Mouse (Mus musculus) heart, adult 8-10 months (tissue): ENCODE data around the gene Agt. TPM values are rescaled to one million over a fixed set of nuclear protein-coding genes. Genes with fewer than 3 reads are reported as not detected.
A peak's percentile ranks its signal among the peaks of the same experiment; 100 is the strongest.

Experiments
- DNase-seq: peaks from one replicate; pipeline ENCODE4 v3.0.0; 2022; ENCODE audit warnings: low spot score
- total RNA-seq, 4 experiments: library from RNA; stranded (reverse); gene quantifications; 2 replicates each; pipeline ENCODE4 v1.2.4; 2022

Gene Agt
- 1 to 10 TPM; 4.7 to 6.6 (median 6.0) TPM for total RNA-seq

GRCm38 (mm10) chr8:124569593-124569992 lies at the start of gene Agt:
TSS of gene Agt (minus strand) at chr8:124569706.
- peak; percentile 74 for DNase-seq

- DNase-seq: no peak
These were observed 48.7 kb upstream of the Agt start for GRCm38 (mm10) chr8:124618252-124618651.

DNA sequence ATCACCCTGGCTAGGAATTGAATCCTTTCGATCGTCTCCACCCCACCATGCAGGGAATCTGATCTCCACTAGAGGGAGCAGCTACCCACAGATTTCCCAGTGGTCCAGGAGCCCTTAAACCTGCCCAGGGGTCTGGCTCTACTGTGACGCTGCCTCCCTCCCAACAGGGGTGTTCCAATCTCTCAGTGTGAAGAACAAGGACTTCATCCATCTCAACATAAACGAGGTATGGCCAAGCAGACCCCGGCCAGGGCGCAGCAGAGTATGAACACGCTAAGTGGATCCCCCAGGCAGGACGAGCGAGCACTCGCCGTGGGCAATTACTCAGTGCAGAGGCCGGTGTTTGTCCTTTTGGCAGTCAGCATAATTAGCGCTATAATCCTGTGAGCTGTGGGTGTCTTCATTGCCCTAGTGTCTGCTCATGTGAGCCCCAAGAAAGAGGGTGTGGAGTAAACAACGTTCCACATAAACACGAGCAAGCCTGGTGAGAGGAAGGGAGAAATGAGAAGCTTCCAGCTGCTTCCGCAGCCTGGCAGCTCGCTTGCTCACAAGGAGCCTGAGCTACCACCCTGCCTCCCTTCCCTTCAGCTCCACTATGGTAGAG lies 47.9 kb upstream of the Agt start:
- peak; percentile 81 for DNase-seq

DNA sequence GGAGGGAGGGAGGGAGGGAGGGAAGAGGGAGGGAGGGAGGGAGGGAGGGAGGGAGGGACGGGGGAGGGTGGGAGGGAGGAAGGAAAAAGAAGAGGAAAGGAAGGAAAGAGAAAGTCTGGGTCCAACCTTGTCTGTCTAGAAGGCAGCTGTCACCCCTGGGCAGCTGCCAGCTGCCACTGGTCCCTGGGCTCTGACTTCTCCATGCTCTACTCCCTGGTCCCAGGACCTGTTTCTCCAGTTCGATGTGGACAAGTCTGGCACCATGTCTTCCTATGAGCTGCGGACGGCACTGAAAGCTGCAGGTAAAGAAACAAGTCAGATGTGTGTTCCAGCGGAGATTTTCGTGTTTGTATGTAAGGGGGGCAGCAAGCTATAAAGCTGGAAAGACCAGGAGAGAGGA lies 44.8 kb upstream of the Agt start:
- DNase-seq: no peak

- no peak for DNase-seq
These were observed 39.5 kb upstream of the Agt start for GRCm38 (mm10) chr8:124608972-124609353.

DNA sequence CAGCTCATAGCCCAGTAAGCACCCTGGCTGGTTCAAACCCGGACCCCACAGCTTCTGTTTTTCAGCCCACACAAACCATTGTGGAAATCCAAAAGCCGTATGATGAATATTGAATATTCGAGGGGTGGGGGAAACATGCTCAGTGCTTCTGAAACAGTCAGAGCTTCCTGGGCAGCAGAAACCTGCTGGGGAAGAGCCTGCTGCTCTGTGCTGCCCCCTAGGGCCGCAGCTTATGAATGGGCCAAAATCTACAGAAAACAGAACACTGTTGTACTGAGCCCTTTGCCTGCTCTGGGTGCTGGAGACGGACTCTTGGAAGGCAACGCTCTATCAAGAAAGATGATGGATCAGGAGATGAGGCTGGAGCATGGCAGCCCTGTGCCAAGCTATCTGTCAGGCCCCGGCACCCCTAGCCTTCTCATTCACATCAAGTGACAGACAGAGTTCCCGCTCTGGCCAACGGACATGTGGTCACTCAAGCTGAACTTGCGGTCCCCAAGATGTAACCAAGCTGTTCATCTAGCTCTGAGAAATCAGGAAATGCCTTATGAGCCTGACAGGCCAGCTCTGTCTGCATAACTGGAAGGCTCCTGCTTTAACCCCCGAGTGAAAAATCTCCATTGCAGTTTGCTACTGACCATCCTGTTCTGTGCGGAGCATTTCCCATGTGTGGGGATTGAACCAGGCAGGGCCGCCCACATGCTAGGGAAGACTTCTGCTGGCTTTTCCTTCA lies 38.9 kb upstream of the Agt start:
- no peak for DNase-seq

- DNase-seq: no peak
These were observed 34.6 kb upstream of the Agt start for GRCm38 (mm10) chr8:124604066-124604465.

- no peak for DNase-seq
These were observed 19.9 kb upstream of the Agt start for GRCm38 (mm10) chr8:124589393-124589792.

GRCm38 (mm10) chr8:124586556-124586955 lies 17.1 kb upstream of the Agt start:
- no peak for DNase-seq

- peak; percentile 50 for DNase-seq
These were observed 16.4 kb upstream of the Agt start for GRCm38 (mm10) chr8:124585718-124586425.

DNA sequence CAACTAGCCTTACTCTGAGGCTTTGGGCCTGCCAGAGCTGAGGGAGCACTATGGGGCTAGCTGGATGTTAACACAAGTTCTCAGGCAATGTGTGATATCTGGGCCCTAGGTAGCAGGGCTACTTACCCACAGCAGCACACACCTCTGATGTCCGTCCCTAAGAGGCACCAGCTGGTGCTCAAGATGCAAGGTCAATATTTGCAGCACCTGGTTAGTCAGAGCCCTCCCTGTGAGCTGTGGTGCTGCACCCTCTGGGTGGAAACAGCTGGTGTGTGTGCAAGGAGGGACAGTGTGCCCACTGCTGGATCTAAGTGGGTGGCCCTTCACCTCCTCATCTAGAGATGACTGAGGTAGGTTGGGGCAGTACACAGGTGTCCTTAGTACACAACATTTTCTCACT lies 7.2 kb upstream of the Agt start:
- DNase-seq: no peak

DNA sequence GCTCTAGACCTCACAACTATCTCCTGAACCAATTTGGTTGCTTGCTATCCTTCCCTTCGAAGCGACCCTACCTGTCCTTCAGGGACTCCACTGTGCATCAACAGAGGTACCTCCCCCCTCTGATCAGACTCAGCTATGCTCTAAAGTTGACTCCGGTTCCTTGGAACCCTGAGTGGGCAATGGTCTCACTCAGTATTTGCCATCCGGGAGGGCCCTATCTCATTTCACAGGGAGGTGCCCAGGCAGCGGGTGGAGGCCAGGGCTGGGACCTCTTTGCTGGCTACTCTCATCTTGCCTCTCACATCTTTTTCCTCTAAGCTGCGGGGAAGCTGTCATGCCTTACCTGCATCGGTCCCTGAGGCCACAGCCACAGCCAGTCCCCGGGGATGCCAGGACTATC lies 6.3 kb upstream of the Agt start, which contains the start of gene Capn9:
Gene Capn9, plus strand, starts transcription at position 301 of the 400 bp plus-strand sequence.
- no peak for DNase-seq

DNA sequence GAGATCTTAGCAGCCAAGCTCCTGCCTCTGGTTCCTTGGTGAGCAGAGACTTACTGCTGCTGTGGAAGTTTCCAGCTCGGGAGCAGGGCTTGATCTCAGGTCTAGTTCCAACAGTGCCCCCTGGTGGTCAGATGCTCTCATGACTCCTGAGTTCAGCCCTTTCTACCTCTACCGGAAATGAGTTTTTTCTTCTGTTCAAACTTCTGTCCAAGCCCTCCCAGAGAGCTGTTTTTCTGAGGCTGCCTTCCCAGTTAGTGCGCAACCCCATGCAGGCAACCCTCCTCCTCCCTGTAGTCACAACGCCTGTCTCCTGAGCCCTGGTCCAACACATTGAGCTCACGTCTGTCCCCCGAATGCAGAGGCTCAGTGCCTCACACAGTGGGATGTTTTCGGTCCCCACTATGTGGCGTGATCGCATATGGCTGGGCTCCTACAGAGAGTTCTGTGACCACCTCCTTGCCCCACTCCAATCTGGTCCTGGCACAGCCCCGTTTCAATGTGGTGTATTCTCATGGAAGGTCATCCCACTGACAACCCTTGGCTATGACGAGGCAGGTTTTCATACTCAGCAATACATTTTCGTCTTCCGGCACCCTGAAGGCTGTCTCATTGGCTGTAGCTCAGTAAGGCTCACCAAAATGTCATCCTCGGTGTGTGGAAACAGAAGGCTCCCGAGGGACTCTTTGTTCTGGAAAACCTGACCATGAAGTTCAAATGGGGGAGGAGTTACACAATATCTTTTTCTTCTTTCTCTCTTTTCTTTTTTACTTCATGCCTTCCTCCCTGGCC lies 4.2 kb upstream of the Agt start:
- peak; percentile 86 for DNase-seq

DNA sequence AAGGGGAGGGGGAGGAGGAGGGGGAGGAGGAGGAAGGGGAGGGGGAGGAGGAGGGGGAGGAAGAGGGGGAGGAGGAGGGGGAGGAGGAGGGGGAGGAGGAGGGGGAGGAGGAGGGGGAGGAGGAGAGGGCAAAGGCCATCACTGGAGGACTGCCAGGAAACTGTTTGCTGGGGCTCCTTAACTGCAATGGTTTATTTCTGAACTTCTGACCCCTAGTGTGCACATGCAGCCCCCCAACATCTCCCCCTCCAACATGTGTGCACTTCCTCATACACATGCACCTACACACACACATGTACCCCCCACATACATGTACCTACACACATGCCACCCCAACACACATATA lies 2.9 kb upstream of the Agt start:
- DNase-seq: no peak

GRCm38 (mm10) chr8:124571732-124572429 lies 2.4 kb upstream of the Agt start:
- DNase-seq: no peak

DNA sequence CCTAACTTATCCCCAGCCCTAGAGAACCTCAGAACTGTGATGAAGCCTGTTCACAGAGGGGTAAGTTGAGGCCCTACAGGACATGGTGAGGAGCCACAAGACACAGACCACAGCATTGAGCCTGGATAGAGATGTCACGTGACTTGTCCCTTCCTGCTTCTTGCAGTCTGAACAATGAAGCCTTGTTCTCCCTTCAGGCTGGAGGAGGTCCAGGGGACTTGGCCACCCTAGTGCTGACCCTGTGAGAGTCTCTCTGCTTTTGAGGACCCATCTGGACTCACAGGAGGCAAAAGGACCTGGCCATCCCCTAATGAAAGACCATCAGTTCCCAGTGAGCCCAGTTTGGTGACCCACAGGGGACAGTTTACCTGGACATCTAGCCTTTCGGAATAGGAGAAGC lies 406 bp downstream of the Agt start:
- no peak for DNase-seq

DNA sequence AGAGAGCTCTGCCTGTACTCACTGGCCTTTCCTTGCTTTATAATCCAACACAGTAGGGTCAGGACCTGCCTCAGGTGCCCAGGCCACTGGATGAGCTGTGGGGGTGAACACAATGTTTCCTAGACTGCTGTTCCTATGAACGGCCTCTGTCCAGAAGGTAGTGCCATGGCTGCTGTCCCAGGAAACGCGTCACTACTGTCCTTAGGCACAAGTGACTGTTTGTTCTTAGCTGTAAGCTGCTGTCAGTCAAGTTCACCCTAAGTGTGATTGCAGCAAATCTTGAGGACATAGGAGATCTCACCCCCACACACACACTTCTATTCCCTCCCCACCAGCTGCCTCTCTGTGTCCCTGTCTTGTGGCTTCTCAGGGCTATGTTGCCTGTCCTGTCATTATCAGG lies 1.9 kb downstream of the Agt start:
- peak; percentile 50 for DNase-seq

- DNase-seq: no peak
These were observed 2.4 kb downstream of the Agt start for GRCm38 (mm10) chr8:124567126-124567525.

DNA sequence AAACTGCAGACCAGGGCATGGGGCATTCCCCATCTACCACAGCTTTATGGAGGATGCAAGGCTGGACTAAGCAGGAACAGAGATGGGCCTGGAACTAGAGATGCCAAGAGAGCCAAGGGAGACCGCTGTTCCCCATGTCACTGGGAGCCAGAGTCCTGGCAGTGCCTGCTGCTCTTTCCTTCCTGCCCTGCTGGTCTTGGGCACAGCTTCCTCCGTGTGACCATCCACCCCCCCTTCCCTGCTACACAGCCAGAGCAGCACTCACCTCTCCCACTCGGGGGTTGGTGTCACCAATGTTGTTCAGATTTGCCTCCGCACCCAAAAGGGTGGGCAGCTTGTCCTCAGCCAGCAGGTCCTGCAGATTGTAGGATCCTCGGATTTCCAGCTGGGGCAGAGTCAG lies 12.0 kb downstream of the Agt start:
- no peak for DNase-seq

- DNase-seq: no peak
These were observed 12.8 kb downstream of the Agt start for GRCm38 (mm10) chr8:124556658-124557057.

GRCm38 (mm10) chr8:124556164-124556563 lies 13.3 kb downstream of the Agt start:
- DNase-seq: no peak
